Mouse (Mus musculus): ENCODE results near the gene Anp32e.

DNA sequence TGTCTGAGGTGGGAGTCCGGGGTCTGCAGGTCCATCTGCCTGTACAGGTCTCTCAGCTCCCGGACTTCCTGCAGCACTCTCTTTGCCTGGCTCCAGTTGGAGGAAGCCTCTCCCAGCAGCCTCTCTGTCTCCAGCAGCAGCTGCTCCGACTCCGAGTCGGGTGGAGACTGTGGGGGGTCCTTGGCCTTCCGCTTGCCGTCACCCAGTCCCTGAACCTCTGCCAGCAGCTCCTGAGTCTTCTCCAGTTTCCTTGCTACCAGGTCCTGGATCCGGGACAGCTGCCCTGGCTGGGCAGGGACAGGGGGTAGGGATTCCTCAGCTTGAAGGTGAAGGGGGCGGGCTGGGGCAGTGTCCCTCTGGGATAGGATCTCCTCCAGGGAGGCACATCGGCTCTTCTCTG, 59.9 kb downstream of the Anp32e start:
- no peak for TF ChIP-seq CHD2 (IDR thresholded peaks at IDR 0.05; ENCODE audit: low read depth, low read length)
- TF ChIP-seq MAFK (IDR thresholded peaks at IDR 0.05; ENCODE audit: insufficient read depth, low read depth, low read length): no peak
- TF ChIP-seq ZC3H11A (IDR thresholded peaks at IDR 0.05; ENCODE audit: borderline replicate concordance, low read depth, low read length): no peak
- TF ChIP-seq ZNF384 (IDR thresholded peaks at IDR 0.05; ENCODE audit: low read depth, low read length): no peak
- TF ChIP-seq HCFC1 (IDR thresholded peaks at IDR 0.05; ENCODE audit: borderline replicate concordance, insufficient read depth, low read length): no peak

Data from ES-E14 (cell line).